Mouse (Mus musculus) ES-CJ7 (cell line): Measurements from ENCODE around the gene Spdef.

ENCODE experiments used
- DNase-seq: peaks from one replicate; pipeline ENCODE4 v3.0.0; 2011; ENCODE audit warnings: low read depth, low spot score

The Spdef gene

DNA sequence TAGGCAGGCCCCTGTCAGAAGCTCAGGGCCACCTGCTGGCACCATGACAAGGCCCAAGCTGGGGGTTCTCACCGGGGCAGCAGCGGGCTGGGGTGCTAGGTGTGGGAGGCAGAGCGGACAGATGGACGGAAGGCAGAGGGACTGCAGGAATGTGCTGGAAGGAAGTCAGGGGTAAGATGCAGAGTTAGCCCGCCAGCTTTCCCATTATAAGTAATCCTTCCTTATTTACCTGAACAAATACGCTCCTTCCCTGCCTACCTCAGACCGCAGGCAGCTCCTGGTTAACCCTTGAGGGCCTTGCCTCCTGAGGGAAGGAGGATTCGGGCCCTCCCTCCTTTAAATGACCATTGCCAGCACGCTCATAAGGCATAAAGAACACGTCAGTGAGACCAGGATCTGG, at the start of gene Spdef:
Spdef (minus strand) TSS at position 186 of the 400 bp plus-strand sequence.
- DNase-seq, result no peak

DNA sequence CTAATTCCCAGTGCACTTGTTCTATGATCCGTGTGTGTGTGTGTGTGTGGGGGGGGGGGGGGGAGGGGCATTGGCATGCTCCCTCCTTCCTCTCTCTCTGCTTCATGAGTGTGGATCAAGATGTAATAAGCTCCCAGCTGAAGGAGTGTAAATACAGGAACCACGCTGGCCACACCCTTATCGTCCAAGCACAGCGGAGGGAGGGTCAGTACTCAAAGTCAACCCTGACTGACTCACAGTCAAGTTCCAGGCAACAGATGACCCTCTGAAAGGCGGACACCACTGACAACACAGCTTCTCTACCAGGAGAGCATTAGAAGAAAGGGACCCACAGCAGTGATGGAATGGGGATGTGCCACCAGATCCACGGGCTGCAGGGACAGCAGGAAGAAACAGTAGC, 49.1 kb upstream of the Spdef start:
- DNase-seq, result no peak

DNA sequence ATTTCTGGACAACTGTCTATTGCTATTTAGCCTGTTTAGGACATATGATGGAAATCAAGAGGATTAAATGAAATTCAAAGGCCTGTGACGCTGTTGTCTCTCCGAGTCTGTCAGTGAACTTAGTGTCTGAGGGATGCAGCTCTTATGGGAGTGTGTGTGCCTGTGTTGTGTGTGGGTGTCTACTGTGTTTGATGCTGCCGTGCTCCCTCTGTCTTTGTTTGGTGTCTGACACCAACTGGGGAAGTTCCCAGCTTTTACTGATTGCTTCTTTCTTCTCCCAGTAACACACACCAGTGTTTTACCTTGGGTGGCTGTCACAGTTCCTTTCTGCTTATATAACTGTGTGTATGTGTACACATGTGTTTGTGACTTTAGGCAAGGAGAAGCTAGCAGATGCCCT, 45.4 kb upstream of the Spdef start:
- no peak for DNase-seq

DNA sequence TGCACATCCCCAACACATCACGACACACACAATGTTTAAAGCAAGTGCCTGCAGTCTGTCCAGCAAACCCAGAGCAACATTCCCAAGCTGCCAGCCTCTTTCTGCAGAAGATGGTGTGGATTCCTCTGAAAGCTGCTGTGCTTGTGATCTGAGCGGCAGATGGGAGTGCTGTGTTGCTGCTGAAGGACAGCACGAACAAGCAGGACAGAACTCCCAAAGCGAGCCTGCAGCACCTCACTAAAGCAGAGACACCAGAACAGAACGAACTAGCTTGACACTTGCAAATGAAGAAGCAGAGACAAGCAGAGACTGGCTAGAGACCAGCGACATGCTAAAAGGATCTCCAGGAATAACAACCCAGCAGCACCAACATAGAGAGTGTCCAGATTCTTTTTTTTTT, 42.9 kb upstream of the Spdef start:
- DNase-seq, result no peak

DNA sequence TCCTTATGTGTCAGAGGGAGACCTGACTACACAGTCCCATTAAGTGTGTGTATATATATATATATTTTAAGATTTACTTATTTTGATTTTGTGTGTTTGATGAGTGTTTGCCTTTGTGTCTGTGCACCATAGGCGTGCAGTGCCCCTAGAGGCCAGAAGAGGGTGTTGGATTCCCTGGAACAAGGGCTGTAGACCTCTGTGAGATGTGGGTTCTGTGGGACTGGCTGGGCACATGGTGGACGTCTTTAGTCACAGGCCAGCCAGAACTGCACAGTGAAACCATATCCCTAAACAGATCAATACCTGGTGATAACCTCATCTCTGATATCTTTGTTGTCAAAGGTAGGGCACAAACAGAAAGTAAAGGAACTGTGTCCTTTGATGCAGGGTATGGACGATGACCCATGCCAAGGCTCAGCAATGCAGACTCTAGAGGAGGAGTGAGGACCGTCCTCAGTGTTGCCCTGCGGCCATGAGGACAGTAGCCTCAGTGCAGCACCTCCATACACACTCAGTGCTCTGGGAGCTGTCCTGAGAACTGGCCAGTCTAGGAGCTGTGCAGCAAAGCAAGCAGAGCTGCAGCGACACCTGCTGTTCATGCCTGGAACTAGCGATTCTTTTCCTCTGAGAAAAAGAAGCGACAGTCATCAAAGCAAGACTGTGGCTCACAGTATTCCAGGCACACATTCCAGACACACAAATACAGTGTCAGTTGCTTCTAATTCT, 40.2 kb upstream of the Spdef start:
- peak; percentile 84 for DNase-seq

DNA sequence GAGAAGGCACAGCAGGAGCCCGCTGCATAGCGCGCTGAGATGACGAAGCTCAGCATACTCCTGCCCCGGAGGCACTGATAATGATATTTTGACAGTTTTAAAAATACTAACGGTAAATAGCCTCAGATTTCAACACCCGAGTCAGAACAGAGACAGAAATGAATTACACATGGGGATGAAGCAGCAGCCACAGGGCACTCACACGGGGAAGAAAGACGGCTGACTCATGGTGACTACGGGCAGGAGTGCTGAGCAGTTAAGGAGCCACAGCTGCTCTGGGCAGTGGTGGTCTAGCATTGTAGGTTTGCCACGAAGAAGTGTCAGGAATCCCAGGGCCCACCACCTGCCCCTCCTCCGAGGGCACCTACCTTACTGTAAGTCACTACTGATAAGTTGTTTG, 38.8 kb upstream of the Spdef start:
- DNase-seq, result no peak

DNA sequence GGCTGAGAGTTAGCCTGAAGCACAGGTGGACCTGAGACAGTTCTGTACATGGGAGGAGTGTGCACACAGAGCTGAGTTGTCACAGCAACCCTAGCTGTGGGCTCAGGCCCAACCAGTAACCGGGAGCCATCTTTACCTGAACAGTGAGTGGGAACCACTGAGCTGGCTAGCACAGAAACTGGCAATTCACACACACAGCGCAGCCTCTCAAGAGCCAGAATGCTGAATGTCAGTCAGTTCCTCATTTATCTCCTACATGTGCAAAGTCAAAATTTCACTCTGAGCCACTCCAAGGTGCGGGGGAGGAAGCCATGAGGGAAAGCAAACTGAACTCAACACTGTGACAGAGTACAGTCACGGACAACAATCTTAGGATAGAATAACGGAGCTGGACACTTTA, 38.4 kb upstream of the Spdef start:
- DNase-seq, result no peak

DNA sequence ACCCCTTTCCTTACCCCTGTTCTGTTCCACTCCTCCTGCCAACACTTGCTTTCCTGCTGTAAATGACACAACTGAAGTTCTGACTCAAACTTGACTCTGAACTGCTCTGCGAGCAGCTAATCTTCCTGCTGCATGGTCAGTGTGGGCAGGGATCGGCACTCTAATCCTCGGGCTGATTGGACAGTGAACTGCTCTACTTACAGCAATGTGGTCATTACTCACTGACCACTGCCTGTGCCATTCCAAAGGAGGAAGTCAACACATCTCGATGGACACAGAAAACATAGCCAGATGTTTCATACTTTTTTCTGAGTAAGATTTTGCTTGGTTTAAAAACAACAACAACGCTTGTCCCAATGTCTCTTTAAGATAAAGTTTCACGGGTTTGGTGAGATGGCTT, 36.3 kb upstream of the Spdef start:
- DNase-seq, result no peak

DNA sequence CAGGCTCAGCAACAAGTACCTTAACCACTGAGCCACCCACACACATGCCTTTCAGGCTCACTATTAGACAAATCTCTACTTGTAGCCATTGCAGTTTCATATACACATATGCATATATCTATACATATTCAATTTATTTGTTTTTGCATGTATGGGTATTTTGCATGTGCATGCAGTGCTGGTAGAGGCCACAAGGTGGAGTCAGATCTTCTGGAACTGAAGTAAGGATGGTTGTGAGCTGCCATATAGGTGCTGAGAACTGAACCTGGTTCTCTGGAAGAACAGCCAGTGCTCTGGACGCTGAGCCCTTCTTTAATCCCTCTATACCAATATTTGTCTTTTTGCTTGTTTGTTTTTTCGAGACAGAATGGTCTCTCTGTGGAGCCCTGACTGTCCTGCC, 35.7 kb upstream of the Spdef start:
- DNase-seq, result peak; percentile 44

DNA sequence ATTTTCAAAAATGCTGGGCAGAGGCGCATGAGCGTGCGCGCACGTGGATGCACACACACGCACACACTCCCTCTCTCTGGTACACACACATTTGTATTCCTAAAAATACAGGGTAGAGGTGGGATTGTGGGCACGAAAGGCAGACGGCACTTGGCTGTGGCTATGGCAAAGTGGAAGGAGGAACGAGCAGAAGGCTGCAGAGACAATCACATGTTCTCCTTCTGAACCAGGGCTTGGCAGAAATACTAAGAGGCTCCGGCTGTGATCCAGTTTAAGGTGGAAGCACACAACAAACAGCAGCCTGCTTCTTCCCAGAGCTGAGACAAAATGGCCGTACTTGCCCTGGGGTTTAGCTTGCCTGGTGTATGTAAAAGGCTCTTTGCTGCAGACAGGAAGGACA, 34.1 kb upstream of the Spdef start:
- DNase-seq, result no peak

DNA sequence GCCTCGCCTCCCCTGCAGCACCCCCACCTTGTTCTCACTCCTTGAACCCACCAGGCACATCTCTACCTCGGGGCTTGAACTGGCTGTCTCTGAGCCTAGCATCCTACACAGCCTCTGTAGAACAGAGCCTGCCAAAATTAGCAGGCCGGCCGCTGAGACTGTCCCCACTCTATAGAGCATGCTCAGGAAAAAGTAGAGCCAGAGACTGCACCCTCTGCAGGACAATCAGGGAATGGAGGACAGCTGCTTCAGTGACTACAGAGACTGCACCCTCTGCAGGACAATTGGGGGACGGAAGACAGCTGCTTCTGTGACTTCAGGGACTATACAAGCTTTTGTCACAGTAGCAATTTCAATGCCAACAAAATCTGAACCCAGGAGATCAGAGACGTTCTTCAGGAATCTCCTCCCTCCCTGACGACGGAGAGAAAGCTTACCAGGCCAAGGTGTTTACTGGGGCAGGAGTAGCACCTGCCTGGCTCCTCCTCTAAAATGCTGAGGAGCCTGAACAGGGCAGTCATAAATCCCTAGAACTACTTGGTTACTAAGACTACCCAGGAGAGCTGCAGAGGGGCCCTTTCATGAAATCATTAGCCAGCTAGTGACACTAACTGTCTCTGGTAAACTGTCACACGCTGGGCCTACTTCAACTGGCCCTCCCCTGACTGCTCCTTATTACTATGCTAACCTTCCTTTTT, 33.0 kb upstream of the Spdef start:
- peak; percentile 87 for DNase-seq

DNA sequence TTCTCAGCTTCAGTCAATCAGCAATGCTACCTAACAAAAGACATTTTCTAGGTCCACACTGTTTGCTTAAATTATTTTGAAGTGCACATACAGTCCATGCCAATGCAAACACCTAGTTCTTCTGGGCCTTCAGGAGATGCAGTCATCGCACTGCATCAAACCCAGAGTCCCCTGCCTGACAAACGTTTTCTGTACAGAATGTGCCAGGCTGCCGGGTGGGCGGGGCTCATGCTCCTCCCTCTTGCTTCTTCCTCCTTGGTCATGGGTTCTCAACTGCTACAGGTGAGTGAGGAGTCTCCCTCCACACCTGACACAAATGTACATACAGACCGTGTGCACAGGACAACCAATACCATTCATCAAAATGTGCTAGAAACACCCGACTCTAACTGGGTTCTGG, 31.4 kb upstream of the Spdef start:
- no peak for DNase-seq

DNA sequence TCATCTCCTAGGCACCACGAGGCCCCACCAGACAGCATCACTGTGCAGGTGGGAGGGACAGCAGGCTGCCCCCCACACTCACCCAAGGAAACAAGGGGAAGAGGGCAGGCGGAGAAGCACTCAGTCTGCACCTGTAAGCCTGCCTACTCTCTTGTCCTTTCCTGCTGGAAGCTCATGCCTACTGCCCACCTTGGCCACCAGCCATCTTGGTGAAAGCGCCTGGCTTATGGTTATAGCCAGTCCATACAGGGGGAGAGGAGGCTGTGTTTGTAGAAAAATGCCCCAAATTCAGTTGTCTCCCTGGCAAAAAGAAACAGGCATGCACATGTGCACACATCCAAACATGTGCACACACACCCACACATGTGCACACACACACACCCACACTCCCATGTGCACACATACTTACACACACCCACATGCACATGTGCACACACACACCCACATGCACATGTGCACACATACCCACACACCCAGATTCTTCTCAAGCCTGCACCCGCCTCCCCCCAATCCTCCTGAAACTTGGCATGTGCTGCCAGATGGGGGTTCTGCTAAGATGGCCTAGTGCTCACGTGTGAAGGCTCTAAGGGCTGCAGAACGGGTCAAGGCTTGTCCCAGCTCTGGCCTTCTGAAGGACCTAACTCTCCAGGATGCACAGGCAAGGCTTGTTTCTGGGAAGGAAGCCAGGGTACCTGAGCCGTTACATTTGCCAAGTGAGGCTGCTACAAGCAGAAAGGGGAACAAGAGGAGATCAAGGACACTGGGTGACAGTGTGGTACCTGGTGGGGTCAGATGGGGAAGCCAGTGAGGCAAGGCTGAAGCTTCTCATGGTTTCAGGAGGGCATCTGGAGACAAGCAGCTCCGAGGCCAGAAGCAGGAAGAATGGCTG, 22.8 kb upstream of the Spdef start:
- no peak for DNase-seq

DNA sequence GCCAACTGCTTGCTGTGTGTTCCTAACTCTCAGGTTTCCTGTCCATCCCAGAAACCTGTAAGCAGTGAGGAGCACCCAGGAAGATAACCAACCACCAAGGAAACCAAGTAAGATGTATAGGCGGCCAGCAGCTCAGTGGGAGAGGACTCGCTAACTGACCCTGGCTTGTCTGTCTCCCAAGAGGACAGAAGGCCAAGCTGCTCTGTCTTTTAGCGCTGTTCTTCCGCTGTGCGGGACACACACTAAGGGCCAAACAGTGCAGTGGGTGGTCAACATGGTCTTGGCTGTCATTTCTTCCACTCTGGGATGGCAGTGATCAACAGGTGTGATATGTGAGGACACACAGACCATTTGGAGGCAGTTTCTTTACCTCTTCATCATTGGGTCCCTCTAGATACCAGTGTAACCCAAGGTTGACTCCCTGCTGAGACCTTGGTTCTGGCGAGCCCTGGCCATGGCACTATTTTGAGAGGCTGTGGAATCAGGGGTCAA, 21.7 kb upstream of the Spdef start:
- DNase-seq, result no peak

DNA sequence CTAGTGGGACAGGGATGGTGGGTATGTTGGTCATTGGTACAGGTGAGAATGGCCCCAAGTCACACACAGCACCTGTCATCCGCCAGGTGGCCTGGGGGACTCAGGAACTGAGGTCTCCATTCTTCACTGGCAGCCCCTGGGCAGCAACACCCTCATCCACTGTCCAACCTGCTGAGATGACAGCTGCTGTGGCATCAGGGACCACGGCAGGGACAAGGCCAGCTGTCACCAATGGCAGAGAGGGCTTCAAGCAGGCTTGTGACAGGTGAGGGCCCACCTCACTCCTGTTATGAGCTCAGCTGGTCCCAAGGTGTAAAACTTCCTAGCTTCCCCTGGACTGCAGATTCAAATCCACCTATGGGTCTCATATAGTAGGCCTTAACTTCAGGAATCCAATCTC, 19.4 kb upstream of the Spdef start:
- DNase-seq, result no peak

DNA sequence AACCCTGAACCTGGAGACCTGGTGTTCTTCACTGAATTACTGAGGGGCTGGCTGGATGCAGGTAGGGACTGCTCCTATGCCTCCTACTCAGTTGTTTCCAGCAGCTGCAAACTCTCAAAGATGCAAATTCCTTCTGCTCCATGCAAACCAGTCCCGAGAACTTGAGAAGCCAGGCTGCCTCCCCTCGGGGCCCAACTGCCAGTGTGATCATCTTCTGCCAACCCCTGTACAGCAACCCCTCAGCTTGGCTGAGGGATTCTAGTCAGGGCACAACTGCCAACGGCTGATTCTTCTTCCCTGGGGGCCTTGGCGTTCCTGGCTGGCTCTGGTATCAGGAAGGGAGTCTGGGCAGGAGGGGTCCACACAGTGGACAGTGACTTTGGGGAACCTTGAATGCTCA, 17.7 kb upstream of the Spdef start:
- no peak for DNase-seq

DNA sequence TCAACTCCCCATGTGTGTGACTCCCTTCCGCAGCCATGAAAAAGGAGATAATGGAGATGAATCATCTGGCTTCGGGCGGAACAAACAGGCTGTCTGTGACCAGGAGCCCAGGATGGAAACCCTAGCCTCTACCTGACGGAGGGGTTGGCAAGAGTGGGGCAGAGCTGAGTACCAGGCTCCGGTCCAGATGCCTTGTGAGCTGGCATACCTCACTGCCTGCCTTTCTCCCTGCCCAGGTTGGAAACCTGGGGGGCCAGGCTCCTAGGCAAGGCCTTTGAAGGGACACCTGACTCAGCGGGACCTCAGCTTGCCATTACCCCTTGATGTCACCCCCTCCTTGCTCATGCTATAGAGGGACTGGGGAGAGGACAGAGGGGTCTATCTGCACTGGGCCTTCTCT, 12.2 kb upstream of the Spdef start:
- no peak for DNase-seq

DNA sequence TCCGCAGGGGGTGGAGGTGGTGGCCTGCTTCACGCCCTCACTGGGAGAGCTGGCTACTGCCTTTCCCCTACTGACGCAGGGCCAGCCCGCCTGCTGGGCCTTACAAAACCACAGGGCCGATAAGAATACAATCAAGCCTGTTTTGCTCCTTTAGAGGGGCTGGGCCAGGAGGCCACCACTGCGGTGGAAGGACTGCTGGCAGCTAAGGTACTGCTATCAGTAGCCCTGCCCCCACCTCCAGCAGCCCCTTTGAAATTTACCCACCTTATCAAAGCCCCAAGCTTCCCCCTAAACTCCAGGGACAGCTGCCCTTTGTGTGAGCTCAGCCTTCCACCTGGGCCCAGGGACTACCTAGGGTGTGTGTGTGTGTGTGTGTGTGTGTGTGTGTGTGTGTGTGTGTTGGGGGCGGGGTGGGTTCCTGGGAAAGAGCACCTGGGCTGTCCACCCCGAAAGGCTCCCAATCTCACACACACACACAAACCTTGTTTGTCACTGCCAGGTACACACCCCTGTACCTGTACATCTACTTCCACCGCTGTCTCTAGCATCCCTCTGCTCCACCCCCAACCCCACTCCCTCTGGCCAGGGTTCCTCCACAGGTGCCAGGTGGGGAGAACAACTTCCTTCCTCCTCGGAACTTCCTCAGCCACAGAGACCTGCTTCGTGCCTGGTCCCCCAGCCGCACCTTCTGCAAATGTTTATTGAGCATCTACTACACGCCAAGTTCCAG, 5.8 kb upstream of the Spdef start:
- DNase-seq, result no peak

DNA sequence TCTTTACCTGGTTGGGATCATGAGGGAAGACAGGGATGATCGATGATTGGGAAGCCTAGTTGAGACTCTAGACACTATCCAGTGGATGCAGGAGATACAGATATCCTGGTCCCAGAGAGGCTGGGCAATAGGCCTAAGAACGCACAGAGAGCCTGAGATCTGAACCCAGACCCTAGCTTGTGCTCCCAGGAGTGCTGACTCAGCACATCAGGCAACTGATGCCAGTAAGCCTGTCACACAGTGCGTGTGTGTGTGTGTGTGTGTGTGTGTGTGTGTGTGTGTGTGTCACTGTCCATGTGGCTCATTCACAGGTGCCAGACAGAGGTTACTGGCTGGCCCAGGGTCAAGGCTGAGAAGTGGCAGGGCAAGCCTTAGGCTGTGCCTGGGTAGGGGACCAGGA, 3.9 kb upstream of the Spdef start:
- no peak for DNase-seq

DNA sequence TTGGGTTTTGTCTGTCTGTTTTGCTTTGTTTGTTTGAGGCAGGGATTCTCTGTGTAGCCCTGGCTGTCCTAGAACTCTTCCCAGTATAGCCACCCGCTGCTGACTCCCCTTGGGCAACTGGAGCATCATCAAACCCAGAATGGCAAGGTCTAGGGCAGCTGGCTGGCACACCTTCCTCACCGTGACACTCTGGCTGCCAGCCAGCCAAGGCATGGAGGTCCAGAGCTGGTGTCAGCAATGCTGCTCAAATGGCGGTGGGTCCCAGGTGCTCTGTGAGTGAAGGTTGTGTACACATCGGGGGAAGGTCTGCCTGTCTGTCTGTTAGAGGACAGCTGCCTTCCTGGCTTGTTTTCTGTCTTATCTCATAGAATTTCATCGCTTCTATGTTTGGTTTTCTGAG, 3.4 kb upstream of the Spdef start:
- no peak for DNase-seq

DNA sequence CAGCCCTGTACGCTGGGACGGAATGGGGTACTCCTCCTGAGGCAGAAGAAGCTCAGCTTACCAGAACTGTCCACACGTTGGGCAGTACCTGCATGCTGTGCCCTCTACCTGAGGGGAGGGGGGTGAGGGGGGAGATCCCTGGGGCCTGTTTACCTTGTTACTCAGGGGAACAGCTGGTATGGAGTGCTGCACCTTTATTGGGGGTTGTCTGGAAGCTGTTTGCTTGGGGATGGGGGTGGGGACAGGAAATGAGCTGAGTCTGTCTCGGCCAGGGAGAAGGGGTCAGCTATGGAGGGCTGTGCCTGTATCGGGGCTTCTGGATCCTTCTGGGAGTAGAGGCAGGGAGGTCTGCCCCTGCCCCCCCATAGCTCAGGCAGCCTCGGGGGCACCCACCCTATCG, 2.2 kb downstream of the Spdef start:
- DNase-seq, result no peak

DNA sequence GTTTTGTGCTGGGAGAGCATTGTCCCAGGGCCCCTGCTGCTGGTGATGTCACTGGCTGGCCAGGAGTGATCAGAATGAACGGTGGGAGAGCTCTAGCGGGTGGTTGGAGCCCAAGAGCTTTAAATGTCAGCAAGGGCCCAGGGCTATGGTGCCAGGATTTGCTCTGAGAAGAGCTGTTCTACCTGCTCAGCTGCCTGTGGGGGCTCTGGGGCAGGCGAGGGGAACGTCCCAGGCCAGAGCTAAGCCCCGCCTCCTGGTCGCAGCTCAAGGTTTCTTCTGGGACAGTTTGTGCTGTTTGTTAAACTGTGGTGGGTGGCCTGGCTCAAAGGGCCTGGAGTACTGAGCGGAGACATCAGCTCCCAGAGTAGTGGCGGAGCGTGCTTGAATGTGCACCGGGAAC, 3.3 kb downstream of the Spdef start:
- no peak for DNase-seq
